Mouse (Mus musculus): ENCODE data around the gene Arhgef3. TPM values are rescaled to one million over a fixed set of nuclear protein-coding genes. Genes with fewer than 3 reads are reported as not detected.

The Arhgef3 gene
- polyA plus RNA-seq, 1 experiment, result 2.6 TPM

DNA sequence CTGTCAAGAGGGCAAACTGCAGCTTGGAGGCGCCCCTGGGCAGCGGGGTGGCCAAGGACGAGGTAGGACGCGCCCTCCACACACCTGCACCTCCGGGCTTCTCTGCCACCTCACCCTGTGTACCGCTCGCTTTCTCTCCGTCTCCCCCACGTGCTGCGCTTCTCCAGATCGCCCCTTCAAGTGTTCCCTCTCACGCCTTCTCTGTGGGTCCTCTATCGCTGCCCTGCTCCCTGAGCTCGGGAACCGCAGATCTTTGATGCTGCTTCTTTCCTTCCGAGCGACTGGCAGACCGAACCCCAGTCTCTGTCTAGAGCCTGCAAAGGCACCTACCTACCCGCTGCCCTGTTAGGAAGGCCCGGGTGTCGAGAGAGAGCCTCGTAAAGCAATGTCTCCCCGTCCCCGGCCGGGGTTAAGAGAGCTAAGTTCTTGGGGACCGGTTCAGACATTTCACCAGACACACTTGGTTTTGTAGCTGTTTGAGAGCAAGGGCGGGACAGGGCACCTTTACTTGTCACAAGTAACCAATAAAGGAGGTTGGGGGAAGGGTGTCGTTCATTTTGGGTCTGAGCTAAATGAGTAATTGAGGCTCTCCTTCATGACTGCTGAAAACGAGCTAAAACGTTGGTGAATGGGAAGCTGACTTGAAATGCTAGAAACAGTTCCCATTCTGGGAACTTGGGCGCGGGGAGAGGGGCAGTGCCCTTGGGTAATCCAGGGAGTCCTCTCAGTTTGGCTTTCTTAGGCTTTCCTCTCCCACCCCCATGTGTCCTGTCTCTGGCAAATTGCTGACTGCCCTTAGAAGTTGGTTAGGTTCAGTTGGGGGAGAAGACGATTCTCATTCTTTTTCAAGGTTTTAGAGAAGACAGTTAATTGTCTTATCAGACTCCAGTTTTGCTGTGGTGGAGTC is 221.8 kb downstream of the Arhgef3 start:
- Histone ChIP-seq H3K36me3 (ENCODE audit: control insufficient read depth, insufficient read depth, low read length, poor library complexity, severe bottlenecking) (no peaks in the 10 kb centered on the region), H3K9me3 (replicated peaks; ENCODE audit: control insufficient read depth, insufficient read depth, low read length, poor library complexity, severe bottlenecking) (no peaks in the 10 kb centered on the region), H3K4me3 (ENCODE audit: low read depth, low read length) (peak overlapping the region; percentile 74), H3K27me3 (ENCODE audit: control insufficient read depth, insufficient read depth, low read length, poor library complexity, severe bottlenecking) (no peaks in the 10 kb centered on the region), H3K9ac (ENCODE audit: low read depth, poor library complexity, severe bottlenecking) (peak overlapping the region; percentile 29; the same call in 1 of the 2 replicates), H3K4me1 (ENCODE audit: control insufficient read depth, insufficient read depth, low read length) (peaks cover 9% of the 10 kb centered on the region), H3K27ac (ENCODE audit: insufficient read depth, low read length) (no peak overlapping the region)
- TF ChIP-seq POLR2A (IDR thresholded peaks at IDR 0.05; ENCODE audit: insufficient read depth, low read length), result no peak
- no peak for TF ChIP-seq CTCF (IDR thresholded peaks at IDR 0.05; ENCODE audit: low read depth, low read length)
- no peak for TF ChIP-seq EP300 (IDR thresholded peaks at IDR 0.05; ENCODE audit: insufficient read depth, low read depth, low read length)

DNA sequence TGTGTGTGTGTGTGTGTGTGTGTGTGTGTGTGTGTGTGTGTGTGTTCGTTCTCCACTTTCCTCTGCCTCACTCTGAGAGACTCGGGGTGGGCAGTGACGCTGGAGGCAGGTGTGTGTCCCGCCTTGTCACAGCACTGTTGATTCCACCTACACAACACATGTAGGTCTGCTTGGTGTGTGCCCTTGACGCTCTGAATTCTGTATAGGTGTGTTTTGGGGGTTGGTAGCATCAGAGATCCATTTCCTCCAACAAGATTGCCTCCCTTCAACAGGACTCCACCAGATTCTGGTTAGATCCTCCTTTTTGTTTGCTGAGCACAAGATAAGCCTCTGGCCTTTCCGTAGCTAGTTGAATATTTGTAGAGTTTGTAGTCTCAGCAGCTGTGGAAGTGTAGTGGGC is 222.5 kb downstream of the Arhgef3 start:
- H3K4me3 ChIP-seq (ENCODE audit: low read depth, low read length), result peak overlapping the region; percentile 74
- H3K27ac ChIP-seq (ENCODE audit: insufficient read depth, low read length), result no peak overlapping the region
- H3K9me3 ChIP-seq (replicated peaks; ENCODE audit: control insufficient read depth, insufficient read depth, low read length, poor library complexity, severe bottlenecking), result no peaks in the 10 kb centered on the region
- no peaks in the 10 kb centered on the region for H3K27me3 ChIP-seq (ENCODE audit: control insufficient read depth, insufficient read depth, low read length, poor library complexity, severe bottlenecking)
- TF ChIP-seq CTCF (IDR thresholded peaks at IDR 0.05; ENCODE audit: low read depth, low read length), result no peak
- TF ChIP-seq EP300 (IDR thresholded peaks at IDR 0.05; ENCODE audit: insufficient read depth, low read depth, low read length), result no peak
- TF ChIP-seq POLR2A (IDR thresholded peaks at IDR 0.05; ENCODE audit: insufficient read depth, low read length), result no peak
- peaks cover 5% of the 10 kb centered on the region for H3K4me1 ChIP-seq (ENCODE audit: control insufficient read depth, insufficient read depth, low read length)
- no peaks in the 10 kb centered on the region for H3K36me3 ChIP-seq (ENCODE audit: control insufficient read depth, insufficient read depth, low read length, poor library complexity, severe bottlenecking)
- no peak overlapping the region for H3K9ac ChIP-seq (ENCODE audit: low read depth, poor library complexity, severe bottlenecking)

DNA sequence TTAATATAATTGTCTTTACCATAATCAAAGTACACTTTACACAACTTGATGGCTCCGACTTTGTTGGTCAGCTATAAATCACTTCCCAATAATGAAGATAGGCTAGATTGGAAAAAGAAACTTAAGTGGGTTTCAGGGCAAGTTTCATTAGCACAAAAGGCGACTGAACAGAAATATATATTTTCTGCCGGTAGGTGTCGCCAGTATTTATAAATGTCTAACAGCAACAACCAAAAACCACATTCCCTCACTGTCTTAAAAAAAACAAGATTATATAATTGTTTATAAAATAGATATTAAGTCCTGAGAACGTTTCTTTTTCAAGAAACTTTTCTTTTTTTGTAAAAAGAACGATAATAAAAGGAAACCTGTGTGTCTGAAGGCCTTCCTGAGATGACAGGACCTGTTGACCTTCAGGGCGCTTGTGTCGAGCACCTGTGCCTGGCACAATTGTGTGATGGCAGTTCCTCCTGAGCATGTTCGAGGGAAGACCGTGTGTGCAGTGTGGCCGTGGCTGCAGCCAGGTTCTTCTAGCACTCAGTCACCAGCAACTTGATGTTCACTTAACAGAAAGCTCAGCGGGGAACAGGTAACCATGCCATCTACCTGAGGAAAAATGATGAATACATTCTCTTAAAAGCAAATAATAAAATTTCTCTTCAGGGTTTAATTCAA is 223.5 kb downstream of the Arhgef3 start:
- TF ChIP-seq EP300 (IDR thresholded peaks at IDR 0.05; ENCODE audit: insufficient read depth, low read depth, low read length), result no peak
- no peak for TF ChIP-seq POLR2A (IDR thresholded peaks at IDR 0.05; ENCODE audit: insufficient read depth, low read length)
- no peak for TF ChIP-seq CTCF (IDR thresholded peaks at IDR 0.05; ENCODE audit: low read depth, low read length)
- Histone ChIP-seq H3K4me3 (ENCODE audit: low read depth, low read length) (no peak overlapping the region), H3K27ac (ENCODE audit: insufficient read depth, low read length) (no peak overlapping the region)

DNA sequence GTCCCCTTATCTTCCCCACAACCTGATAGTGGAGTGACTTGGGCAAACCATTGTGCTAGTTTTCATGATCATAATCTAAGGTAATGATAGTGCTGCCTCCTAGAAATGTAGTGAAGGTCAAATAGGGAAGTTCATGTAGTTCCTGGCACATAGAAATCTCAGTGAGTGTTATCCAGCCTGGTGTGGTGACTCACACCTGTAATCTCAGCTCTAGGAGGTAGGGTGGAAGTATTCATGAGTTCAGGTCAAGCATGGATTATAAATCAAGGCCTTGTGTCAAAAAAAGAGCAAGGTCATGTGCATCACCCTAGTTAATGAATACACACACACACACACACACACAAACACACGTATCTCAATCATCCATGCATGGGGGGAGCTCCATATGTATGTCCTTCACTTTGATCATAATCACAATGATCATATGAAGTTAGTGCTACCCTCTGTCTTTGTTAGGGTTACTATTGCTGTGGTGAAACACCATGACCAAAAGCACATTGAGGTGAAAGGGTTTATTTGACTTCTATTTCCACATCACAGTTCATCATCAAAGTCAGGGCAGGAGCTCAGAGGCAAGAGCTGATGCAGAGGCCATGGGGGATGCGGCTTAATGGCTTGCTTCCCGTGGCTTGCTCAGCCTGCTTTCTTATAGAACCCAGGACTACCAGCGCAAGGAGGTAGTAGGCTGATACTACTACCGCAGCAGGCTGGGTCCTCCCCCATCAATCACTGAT is 226.2 kb downstream of the Arhgef3 start:
- H3K27me3 ChIP-seq (ENCODE audit: control insufficient read depth, insufficient read depth, low read length, poor library complexity, severe bottlenecking), result no peaks in the 10 kb centered on the region
- H3K4me3 ChIP-seq (ENCODE audit: low read depth, low read length), result no peak overlapping the region
- peaks cover 5% of the 10 kb centered on the region for H3K4me1 ChIP-seq (ENCODE audit: control insufficient read depth, insufficient read depth, low read length)
- H3K9ac ChIP-seq (ENCODE audit: low read depth, poor library complexity, severe bottlenecking), result no peak overlapping the region
- TF ChIP-seq EP300 (IDR thresholded peaks at IDR 0.05; ENCODE audit: insufficient read depth, low read depth, low read length) (no peak), CTCF (IDR thresholded peaks at IDR 0.05; ENCODE audit: low read depth, low read length) (no peak), POLR2A (IDR thresholded peaks at IDR 0.05; ENCODE audit: insufficient read depth, low read length) (no peak)
- no peaks in the 10 kb centered on the region for H3K9me3 ChIP-seq (replicated peaks; ENCODE audit: control insufficient read depth, insufficient read depth, low read length, poor library complexity, severe bottlenecking)
- H3K36me3 ChIP-seq (ENCODE audit: control insufficient read depth, insufficient read depth, low read length, poor library complexity, severe bottlenecking), result no peaks in the 10 kb centered on the region
- H3K27ac ChIP-seq (ENCODE audit: insufficient read depth, low read length), result no peak overlapping the region

More for the DNA sequence above, 223.5 kb downstream of the Arhgef3 start:
- Histone ChIP-seq H3K36me3 (ENCODE audit: control insufficient read depth, insufficient read depth, low read length, poor library complexity, severe bottlenecking) (no peaks in the 10 kb centered on the region), H3K9me3 (replicated peaks; ENCODE audit: control insufficient read depth, insufficient read depth, low read length, poor library complexity, severe bottlenecking) (no peaks in the 10 kb centered on the region), H3K9ac (ENCODE audit: low read depth, poor library complexity, severe bottlenecking) (no peak overlapping the region), H3K4me1 (ENCODE audit: control insufficient read depth, insufficient read depth, low read length) (peaks cover 5% of the 10 kb centered on the region), H3K27me3 (ENCODE audit: control insufficient read depth, insufficient read depth, low read length, poor library complexity, severe bottlenecking) (no peaks in the 10 kb centered on the region)

DNA sequence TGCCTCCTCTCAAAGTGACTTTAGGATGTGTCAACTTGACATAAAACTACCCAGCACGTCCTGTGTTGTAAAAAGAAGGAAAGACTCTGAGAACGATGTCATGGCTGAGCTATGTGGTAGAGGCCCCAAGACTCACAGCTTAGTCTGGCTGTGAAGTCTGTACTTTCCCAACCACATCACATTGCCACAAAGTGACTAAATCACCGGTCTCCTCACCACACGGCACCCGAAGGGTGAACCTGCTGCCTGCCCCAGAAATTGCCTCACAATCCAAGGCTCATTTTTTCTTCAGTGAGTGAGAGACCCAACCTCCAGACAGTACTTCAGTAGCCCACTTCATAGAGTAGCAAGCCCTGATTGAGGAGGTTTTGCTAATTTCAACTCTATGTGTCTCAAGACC is 226.8 kb downstream of the Arhgef3 start:
- no peaks in the 10 kb centered on the region for H3K9me3 ChIP-seq (replicated peaks; ENCODE audit: control insufficient read depth, insufficient read depth, low read length, poor library complexity, severe bottlenecking)
- peaks cover 5% of the 10 kb centered on the region for H3K4me1 ChIP-seq (ENCODE audit: control insufficient read depth, insufficient read depth, low read length)
- no peak overlapping the region for H3K9ac ChIP-seq (ENCODE audit: low read depth, poor library complexity, severe bottlenecking)
- no peak overlapping the region for H3K4me3 ChIP-seq (ENCODE audit: low read depth, low read length)
- H3K27me3 ChIP-seq (ENCODE audit: control insufficient read depth, insufficient read depth, low read length, poor library complexity, severe bottlenecking), result no peaks in the 10 kb centered on the region
- no peak overlapping the region for H3K27ac ChIP-seq (ENCODE audit: insufficient read depth, low read length)
- no peak for TF ChIP-seq POLR2A (IDR thresholded peaks at IDR 0.05; ENCODE audit: insufficient read depth, low read length)
- TF ChIP-seq EP300 (IDR thresholded peaks at IDR 0.05; ENCODE audit: insufficient read depth, low read depth, low read length), result no peak
- TF ChIP-seq CTCF (IDR thresholded peaks at IDR 0.05; ENCODE audit: low read depth, low read length), result no peak
- no peaks in the 10 kb centered on the region for H3K36me3 ChIP-seq (ENCODE audit: control insufficient read depth, insufficient read depth, low read length, poor library complexity, severe bottlenecking)
